Mouse (Mus musculus): ENCODE results near the gene Gm3002.
"Not testable (repeated sequence)": the region's sequence is repeated elsewhere in the genome, so short reads cannot be mapped to it uniquely, and the experiment has no call there.

Gm3002 gene

GRCm38 (mm10) chr14:3809774-3810173 is at the start of gene Gm3002:
TSS of gene Gm3002 (plus strand) at chr14:3810074.
- not testable (repeated sequence) for DNase-seq (ENCODE audit: low read depth)

DNA sequence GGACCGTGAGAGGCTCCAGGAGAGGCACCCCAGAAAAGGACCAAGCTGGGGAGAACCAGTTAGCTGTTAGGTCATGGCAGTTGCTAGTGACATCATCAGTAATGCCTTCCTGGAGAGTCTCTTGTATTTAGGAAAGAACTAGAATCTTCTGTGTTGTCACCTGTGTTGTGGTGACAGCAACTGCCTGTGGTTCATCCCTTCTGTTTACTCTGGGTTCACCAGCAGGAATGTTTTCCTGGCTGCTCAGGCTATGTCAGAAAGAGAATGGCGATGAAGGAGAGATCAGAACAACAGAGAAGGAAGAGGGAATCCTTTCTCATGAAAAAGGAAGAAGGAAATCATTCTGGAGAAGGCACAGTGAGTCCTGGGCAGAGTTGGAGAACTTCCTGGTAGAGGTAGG is 36.1 kb downstream of the Gm3002 start, which contains the start of gene Gm3033:
TSS of gene Gm3033 (plus strand) at position 301 of the 400 bp plus-strand sequence.
- DNase-seq (ENCODE audit: low read depth): not testable (repeated sequence)

GRCm38 (mm10) chr14:3883872-3884271 is 74.0 kb downstream of the Gm3002 start, which contains the start of gene Gm2916:
TSS of gene Gm2916 (plus strand) at chr14:3884172.
- DNase-seq (ENCODE audit: low read depth): not testable (repeated sequence)

GRCm38 (mm10) chr14:3931456-3931855 is 121.6 kb downstream of the Gm3002 start, which contains the start of gene Gm3029:
TSS of gene Gm3029 (plus strand) at chr14:3931756.
- DNase-seq (ENCODE audit: low read depth): not testable (repeated sequence)

DNA sequence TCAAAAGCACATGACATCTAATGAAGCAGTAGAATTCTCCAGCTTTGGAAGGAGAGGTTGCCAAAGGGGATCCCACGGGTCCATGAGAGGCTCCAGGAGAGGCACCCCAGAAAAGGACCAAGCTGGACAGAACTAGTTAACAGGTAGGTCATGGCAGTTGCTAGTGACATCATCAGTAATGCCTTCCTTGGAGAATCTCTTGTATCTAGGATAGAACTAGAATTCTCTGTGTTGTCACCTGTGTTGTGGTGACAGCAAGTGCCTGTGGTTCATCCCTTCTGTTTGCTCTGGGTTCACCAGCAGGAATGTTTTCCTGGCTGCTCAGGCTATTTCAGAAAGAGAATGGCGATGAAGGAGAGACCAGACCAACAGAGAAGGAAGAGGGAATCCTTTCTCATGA is 153.4 kb downstream of the Gm3002 start, which contains the start of gene Gm3095:
TSS of gene Gm3095 (plus strand) at position 301 of the 400 bp plus-strand sequence.
- DNase-seq (ENCODE audit: low read depth): not testable (repeated sequence)

DNA sequence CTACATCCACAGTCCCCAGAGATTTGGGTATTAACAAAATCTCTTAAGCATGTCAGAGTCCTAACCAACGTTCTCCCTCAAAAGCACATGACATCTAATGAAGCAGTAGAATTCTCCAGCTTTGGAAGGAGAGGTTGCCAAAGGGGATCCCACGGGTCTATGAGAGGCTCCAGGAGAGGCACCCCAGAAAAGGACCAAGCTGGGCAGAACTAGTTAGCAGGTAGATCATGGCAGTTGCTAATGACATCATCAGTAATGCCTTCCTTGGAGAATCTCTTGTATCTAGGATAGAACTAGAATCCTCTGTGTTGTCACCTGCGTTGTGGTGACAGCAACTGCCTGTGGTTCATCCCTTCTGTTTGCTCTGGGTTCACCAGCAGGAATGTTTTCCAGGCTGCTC is 188.2 kb downstream of the Gm3002 start, which contains the start of gene Gm3099:
TSS of gene Gm3099 (plus strand) at position 301 of the 400 bp plus-strand sequence.
- not testable (repeated sequence) for DNase-seq (ENCODE audit: low read depth)

All from naive thymus-derived CD4-positive, alpha-beta T cell, adult 2 months (primary cell).